Mouse (Mus musculus): ENCODE data around the gene Gga1.

DNA sequence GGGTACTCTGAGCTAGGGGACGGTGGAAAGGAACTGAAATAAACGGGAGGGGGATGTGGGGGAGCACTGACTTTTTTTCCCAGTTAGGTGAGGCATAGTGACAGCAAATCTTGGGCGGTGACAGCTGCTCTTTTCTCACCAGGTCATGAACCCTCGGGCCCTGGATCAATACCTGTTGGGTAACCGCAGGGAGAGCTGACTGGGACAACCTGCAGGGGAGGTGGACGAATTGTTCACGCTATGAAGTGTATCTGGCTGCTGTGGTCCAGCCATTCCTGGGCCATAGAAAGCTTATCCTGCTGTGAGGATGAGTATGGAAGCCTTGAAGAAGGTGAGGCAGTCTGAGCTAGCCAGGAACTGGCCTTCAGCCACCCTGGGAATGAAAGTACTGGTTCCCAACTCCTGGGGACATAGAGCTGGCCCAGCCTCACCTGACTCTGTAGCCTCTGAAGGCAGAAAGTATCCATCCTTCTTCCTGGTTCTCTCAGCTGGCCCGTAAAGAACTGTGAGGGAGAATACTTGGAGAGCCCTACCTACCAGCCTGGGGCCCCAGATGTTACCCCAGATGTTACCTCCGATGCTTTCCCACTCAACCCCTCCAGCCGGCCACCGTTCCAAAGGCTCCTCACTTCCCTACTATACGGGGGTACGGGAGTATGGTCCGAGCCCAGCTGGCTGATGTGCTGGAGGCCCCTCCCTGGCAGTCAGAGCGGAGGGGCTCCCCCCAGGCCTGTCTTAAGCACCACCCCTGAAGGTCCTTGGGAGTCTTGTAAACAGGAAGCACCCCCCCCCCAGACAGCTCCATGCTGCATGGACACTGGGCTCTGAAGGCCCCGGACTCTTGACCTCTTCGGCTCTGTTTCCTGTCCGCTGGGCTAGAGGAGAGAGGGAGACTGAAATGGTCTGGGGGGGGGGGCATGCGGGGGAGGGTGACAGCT is 45.0 kb upstream of the Gga1 start:
- TF ChIP-seq POLR2A (IDR thresholded peaks at IDR 0.05; ENCODE audit: insufficient read depth, low read depth, low read length) (peak; percentile 79), CTCF (IDR thresholded peaks at IDR 0.05) (no peak), EP300 (IDR thresholded peaks at IDR 0.05; ENCODE audit: insufficient read depth, low read depth, low read length) (peak; percentile 70; the same call in 1 of the 2 replicates)

Data from heart, adult 2 months (tissue).